Mouse (Mus musculus): ENCODE measurements at regions not wholly inside any gene's neighbourhood (a gene's known extent, or its start where the extent isn't known, plus 50 kb on each side); places are given as distances from the start of the nearest gene placed in this dataset.

DNA sequence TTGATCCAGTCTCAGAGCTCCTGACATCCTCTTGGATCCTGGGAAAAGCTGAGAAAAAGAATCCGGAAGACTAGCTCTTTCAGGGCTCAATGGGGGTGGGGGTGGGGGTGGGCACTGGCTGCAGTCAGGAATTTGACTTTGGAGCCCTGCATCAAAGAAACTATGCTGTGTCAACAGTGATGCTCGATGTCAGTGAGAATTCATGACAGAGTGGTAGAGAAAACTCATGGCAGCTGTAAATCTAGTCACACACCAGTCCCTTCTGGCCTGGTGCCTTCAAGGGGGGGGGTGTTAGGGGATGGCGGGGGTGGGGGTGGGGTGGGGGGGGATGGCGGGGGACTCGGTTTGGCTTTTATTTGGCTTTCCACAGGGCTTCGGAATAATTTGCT is 233.0 kb downstream of the 4933412E24Rik start:
- H3K36me3 ChIP-seq = no peaks in the 10 kb centered on the region
- H3K4me2 ChIP-seq (replicated peaks) = peak overlapping the region; percentile 47
- no peak overlapping the region for H3K9ac ChIP-seq (replicated peaks)
- no peaks in the 10 kb centered on the region for H3K9me3 ChIP-seq
- peak overlapping the region; percentile 20; the same call in 1 of the 2 replicates for H3K4me3 ChIP-seq
- no peak overlapping the region for H3K27ac ChIP-seq (replicated peaks)
- WGBS = 3% methylated on average over 6 of the region's 6 CpGs
- peaks cover 17% of the 10 kb centered on the region for H3K4me1 ChIP-seq
- H3K27me3 ChIP-seq = no peaks in the 10 kb centered on the region
- ATAC-seq (replicated peaks) = peak; percentile 63

DNA sequence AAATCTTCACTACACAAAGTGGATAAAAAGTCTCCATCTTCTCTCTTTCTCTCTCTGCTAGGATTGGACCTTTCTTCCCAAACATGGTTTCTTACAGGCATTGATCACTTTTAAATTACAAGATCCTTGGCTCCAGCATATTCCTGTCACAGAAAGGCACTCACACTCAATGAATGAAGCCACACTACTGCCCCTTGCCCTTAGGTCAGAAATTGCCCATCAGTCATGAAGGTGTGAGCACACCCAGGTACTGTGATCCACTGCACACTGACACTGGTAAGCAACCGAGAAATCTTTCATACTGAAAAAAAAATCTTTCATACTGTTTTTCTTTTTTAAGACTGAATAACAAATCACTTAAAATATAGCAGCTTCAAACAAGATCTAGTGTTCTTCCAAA is 235.9 kb downstream of the 4933412E24Rik start:
- H3K9me3 ChIP-seq = no peaks in the 10 kb centered on the region
- no peaks in the 10 kb centered on the region for H3K36me3 ChIP-seq
- no peak overlapping the region for H3K27ac ChIP-seq (replicated peaks)
- ATAC-seq (replicated peaks) = no peak
- no peaks in the 10 kb centered on the region for H3K27me3 ChIP-seq
- no peak overlapping the region for H3K4me2 ChIP-seq (replicated peaks)
- 94% methylated on average over 1 of the region's 1 CpGs for WGBS
- H3K4me3 ChIP-seq = no peak overlapping the region
- peaks cover 17% of the 10 kb centered on the region for H3K4me1 ChIP-seq
- H3K9ac ChIP-seq (replicated peaks) = no peak overlapping the region

DNA sequence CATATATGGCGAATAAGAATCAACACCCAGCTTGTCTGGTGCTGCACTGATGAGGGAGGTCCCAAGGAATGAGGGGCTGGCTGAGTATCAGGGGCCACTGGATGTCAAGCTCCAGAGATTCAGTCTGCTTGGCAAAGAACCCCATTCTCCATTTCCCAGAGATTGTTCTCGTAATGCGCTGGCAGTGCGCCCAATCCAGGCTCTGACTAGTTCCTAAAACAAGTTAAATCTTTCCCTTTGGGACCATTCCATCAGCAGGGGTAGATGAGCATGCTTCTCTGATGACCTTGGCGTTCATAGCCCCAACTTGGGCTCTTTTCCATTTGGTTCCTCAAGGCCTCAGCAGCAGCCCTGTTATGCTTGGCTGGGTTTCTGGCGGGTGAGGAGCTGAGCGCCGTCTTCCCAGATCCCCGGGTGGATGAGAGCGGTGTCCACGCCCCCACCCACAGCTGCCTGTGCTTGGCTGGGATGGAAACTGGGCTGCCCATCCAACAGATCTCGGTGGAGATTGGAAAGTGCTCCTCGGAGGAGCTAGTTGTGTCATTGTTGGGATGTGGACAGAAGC is 239.0 kb downstream of the 4933412E24Rik start:
- Histone ChIP-seq H3K4me2 (replicated peaks) (no peak overlapping the region), H3K27ac (replicated peaks) (no peak overlapping the region), H3K36me3 (no peaks in the 10 kb centered on the region), H3K9ac (replicated peaks) (no peak overlapping the region), H3K4me1 (no peaks in the 10 kb centered on the region), H3K27me3 (no peaks in the 10 kb centered on the region), H3K9me3 (no peaks in the 10 kb centered on the region), H3K4me3 (no peak overlapping the region)
- 79% methylated on average over 13 of the region's 13 CpGs for WGBS
- no peak for ATAC-seq (replicated peaks)

DNA sequence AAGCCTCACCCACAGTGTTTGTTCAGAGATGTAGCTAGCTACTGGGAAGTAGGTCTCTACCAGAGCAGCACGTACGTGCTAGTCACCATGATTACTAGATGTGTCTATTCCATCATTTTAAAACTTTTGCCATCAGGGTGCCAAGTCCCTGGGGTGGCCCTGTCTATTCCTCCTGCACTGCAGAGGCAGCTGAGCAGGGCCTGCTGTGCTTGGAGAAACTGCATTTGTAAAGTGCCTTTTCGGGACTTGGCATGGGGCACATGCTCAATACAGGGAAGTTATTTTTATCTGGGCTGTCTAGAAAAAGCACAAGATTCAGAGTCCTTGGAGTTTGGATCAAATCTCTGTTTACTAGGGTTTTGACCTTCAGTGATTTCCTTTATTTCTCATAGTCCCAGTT is 240.6 kb downstream of the 4933412E24Rik start:
- H3K27ac ChIP-seq (replicated peaks) = no peak overlapping the region
- H3K9ac ChIP-seq (replicated peaks) = no peak overlapping the region
- no peaks in the 10 kb centered on the region for H3K27me3 ChIP-seq
- no peaks in the 10 kb centered on the region for H3K4me1 ChIP-seq
- ATAC-seq (replicated peaks) = no peak
- 94% methylated on average over 3 of the region's 3 CpGs for WGBS
- H3K4me3 ChIP-seq = no peak overlapping the region
- H3K9me3 ChIP-seq = no peaks in the 10 kb centered on the region
- H3K4me2 ChIP-seq (replicated peaks) = no peak overlapping the region
- H3K36me3 ChIP-seq = no peaks in the 10 kb centered on the region

DNA sequence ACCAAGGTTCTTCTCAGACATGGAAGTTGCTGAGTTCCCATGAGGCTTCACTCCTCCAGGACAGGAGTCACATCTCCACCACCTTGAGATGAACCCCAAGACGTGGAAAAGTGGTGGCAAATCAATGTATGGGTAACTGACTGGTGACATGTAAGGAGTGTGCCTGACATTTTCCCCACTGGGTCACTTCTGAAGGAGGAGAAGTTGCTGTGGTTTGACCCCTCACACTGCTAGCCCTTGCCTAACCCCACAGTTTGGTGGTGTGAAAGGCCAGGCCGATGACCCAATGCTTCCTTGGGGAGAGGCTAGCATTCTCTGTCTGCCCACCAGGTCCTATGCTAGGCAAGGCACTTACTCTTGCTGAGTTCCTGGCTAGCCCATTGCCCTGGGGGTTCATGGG is 242.4 kb downstream of the 4933412E24Rik start:
- H3K36me3 ChIP-seq = no peaks in the 10 kb centered on the region
- H3K27me3 ChIP-seq = no peaks in the 10 kb centered on the region
- H3K4me1 ChIP-seq = no peaks in the 10 kb centered on the region
- H3K4me3 ChIP-seq = no peak overlapping the region
- H3K27ac ChIP-seq (replicated peaks) = no peak overlapping the region
- ATAC-seq (replicated peaks) = no peak
- peaks cover 4% of the 10 kb centered on the region; the same call in 1 of the 2 replicates for H3K9me3 ChIP-seq
- H3K9ac ChIP-seq (replicated peaks) = no peak overlapping the region
- 75% methylated on average over 2 of the region's 2 CpGs for WGBS
- H3K4me2 ChIP-seq (replicated peaks) = no peak overlapping the region

DNA sequence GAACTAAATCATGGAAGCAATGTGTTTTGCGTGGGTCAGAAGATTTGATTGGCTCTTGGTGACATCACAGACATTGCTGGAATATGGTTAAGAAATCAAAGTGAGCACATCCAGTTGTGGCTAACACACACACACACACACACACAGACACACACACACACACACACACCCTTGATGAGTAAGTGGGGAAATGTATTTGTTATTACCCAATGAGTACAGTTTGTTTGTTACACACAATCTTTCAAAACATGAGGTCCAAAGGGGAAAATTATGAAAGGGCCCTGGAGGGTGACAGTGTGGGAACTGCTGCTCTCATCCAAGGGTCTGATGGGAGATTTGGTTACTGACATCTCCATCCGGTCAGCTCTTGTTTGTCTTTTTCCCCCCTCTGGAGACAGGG is 243.8 kb downstream of the 4933412E24Rik start:
- WGBS = 92% methylated on average over 2 of the region's 2 CpGs
- H3K27me3 ChIP-seq = no peaks in the 10 kb centered on the region
- no peak for ATAC-seq (replicated peaks)

DNA sequence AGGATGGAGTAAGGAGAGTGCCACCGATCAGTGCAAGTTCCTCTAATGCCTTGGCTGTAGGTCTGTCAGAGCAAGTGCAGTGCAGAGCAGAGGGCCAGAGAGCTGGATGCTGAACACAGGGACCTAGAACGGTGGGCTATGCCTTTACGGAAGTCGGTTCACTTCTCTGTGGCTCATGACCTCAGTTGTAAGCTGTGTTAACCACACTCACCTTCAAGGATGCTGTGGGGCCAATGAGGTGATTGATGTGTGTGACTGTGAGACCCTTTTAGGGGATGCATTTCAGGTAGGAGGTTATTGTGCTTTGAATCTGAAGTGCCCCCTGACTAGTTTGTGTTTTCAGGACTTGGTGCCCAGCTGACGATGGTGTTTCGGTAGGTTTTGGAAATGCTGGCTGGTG is 254.4 kb downstream of the 4933412E24Rik start:
- H3K27ac ChIP-seq (replicated peaks) = no peak overlapping the region
- 94% methylated on average over 6 of the region's 6 CpGs for WGBS
- no peaks in the 10 kb centered on the region for H3K27me3 ChIP-seq
- H3K36me3 ChIP-seq = no peaks in the 10 kb centered on the region
- no peak overlapping the region for H3K9ac ChIP-seq (replicated peaks)
- H3K4me3 ChIP-seq = no peak overlapping the region
- no peaks in the 10 kb centered on the region for H3K9me3 ChIP-seq
- no peak for ATAC-seq (replicated peaks)
- no peaks in the 10 kb centered on the region for H3K4me1 ChIP-seq
- no peak overlapping the region for H3K4me2 ChIP-seq (replicated peaks)

More for the DNA sequence above, 243.8 kb downstream of the 4933412E24Rik start:
- H3K4me3 ChIP-seq = no peak overlapping the region
- peaks cover 4% of the 10 kb centered on the region; the same call in 1 of the 2 replicates for H3K9me3 ChIP-seq
- H3K36me3 ChIP-seq = no peaks in the 10 kb centered on the region
- no peak overlapping the region for H3K4me2 ChIP-seq (replicated peaks)
- H3K4me1 ChIP-seq = no peaks in the 10 kb centered on the region
- no peak overlapping the region for H3K9ac ChIP-seq (replicated peaks)
- H3K27ac ChIP-seq (replicated peaks) = no peak overlapping the region

DNA sequence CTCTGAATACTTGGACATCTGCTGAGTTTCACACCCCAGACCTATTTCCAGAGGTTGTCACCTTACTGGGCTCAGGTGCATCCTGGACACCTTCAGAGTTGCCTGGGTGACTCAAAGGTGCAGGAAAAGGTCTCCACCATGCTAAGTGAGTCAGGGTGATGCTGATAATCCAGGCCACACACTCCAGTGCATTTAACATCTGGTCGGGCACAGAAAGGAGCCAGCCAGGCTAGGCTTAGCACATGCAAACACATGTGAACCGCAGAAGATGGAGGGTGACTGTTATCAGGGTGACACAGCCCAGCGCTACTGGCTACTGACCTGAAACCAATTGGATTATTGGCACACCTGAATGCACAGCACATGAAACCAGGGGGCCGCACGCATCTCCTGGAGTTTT is 255.9 kb downstream of the 4933412E24Rik start:
- ATAC-seq (replicated peaks) = no peak
- no peaks in the 10 kb centered on the region for H3K4me1 ChIP-seq
- no peak overlapping the region for H3K4me3 ChIP-seq
- WGBS = 96% methylated on average over 5 of the region's 5 CpGs
- no peaks in the 10 kb centered on the region for H3K36me3 ChIP-seq
- no peaks in the 10 kb centered on the region for H3K27me3 ChIP-seq
- no peak overlapping the region for H3K4me2 ChIP-seq (replicated peaks)
- H3K27ac ChIP-seq (replicated peaks) = no peak overlapping the region
- H3K9me3 ChIP-seq = no peaks in the 10 kb centered on the region
- no peak overlapping the region for H3K9ac ChIP-seq (replicated peaks)

DNA sequence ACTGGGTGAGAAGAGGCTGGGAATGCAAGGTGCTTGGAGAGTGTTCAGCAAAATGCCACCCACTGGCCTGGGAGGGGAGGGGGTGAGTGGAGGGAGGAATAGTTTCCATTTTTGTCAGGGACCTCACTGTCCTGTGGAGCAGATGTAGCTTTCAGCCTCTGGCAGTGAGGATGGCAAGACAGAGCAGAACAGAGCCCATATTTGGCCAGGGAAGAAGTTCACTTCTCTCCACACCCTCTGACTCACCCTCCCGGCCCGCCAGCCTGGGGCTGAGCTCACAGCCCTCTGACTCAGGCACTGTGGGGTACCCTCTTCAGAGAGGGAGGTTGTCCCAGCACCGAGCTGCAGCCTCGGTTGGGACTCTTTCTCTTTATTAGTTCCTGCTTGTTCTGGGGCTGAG is 256.8 kb downstream of the 4933412E24Rik start:
- no peak overlapping the region for H3K9ac ChIP-seq (replicated peaks)
- H3K4me2 ChIP-seq (replicated peaks) = no peak overlapping the region
- WGBS = 47% methylated on average over 4 of the region's 4 CpGs
- no peak overlapping the region for H3K4me3 ChIP-seq
- H3K27ac ChIP-seq (replicated peaks) = no peak overlapping the region
- no peaks in the 10 kb centered on the region for H3K36me3 ChIP-seq
- no peaks in the 10 kb centered on the region for H3K27me3 ChIP-seq
- ATAC-seq (replicated peaks) = no peak
- no peaks in the 10 kb centered on the region; the same call in 1 of the 2 replicates for H3K4me1 ChIP-seq
- no peaks in the 10 kb centered on the region for H3K9me3 ChIP-seq

DNA sequence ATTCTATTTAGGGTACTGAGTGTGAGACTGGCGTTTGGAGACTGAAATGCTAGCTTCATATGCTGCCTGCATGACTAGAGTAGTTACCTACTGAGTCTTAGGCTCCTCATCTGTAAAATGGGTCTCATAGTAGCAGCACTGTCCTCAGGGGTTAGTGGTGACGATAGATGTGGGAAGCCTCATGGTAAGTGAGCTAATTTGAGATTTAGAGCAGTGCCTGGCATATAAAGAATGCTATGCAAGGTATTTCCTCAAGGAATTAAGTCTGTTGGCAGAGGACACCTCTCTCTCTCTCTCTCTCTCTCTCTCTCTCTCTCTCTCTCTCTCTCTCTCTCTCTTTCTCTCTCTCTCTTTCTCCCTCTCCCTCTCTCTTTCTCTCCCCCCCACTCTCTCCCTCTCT is 257.4 kb downstream of the 4933412E24Rik start:
- Histone ChIP-seq H3K27ac (replicated peaks) (no peak overlapping the region), H3K36me3 (no peaks in the 10 kb centered on the region), H3K4me3 (no peak overlapping the region), H3K4me2 (replicated peaks) (no peak overlapping the region), H3K4me1 (no peaks in the 10 kb centered on the region; the same call in 1 of the 2 replicates), H3K27me3 (no peaks in the 10 kb centered on the region), H3K9me3 (no peaks in the 10 kb centered on the region), H3K9ac (replicated peaks) (no peak overlapping the region)
- ATAC-seq (replicated peaks) = no peak
- 78% methylated on average over 2 of the region's 2 CpGs for WGBS

DNA sequence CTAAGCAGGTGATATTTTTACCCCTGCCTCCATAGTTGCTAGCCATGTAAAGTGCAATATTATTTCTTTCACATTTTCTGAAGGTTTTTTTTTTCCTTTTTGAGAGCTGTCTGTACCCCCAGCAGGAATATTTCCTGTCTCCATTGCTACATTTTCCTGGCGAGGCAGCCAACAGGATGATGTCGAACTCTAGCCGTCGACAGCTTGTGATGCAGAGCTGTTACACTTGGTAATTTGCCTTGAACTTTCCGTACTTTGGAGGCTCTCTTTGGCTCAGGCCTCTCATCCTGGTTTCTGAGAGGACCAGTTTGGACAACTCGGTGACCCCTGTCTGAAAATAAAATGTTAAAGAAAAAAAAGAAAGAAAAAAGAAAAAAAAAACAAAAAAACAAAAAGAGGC is 260.3 kb downstream of the 4933412E24Rik start:
- no peak for ATAC-seq (replicated peaks)
- Histone ChIP-seq H3K36me3 (no peaks in the 10 kb centered on the region), H3K27me3 (no peaks in the 10 kb centered on the region), H3K4me1 (no peaks in the 10 kb centered on the region; the same call in 1 of the 2 replicates), H3K9me3 (no peaks in the 10 kb centered on the region), H3K9ac (replicated peaks) (no peak overlapping the region), H3K27ac (replicated peaks) (no peak overlapping the region), H3K4me3 (no peak overlapping the region), H3K4me2 (replicated peaks) (no peak overlapping the region)
- WGBS = 58% methylated on average over 6 of the region's 6 CpGs

DNA sequence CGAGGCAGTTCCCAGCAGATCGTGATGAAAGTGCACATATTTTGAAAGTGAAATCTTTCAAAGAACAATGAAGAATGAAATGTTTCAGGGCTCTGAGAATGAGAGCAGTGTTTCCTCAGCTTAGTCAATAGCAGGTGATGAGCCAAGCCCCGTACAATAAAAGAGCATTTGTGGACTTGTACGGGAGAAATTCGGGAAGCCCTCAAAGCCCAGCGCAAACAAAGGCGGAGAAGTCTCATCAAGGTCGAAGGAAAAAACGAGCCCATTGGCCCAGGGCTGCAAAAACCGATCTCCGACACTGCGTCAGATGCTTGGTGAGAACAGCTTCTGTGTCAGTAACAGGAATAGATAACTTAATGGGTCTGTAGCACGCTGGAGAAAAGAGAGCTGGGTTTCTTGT is 261.5 kb downstream of the 4933412E24Rik start:
- 0 out of 2 replicates have a peak, but pooled peaks have one; percentile 23 for ATAC-seq (replicated peaks)
- H3K4me1 ChIP-seq = no peaks in the 10 kb centered on the region; the same call in 1 of the 2 replicates
- no peak overlapping the region for H3K9ac ChIP-seq (replicated peaks)
- H3K4me2 ChIP-seq (replicated peaks) = no peak overlapping the region; the same call in 1 of the 2 replicates
- 57% methylated on average over 13 of the region's 13 CpGs for whole genome bisulfite sequencing
- no peaks in the 10 kb centered on the region for H3K9me3 ChIP-seq
- H3K27me3 ChIP-seq = no peaks in the 10 kb centered on the region
- H3K4me3 ChIP-seq = no peak overlapping the region
- H3K27ac ChIP-seq (replicated peaks) = no peak overlapping the region
- H3K36me3 ChIP-seq = no peaks in the 10 kb centered on the region

DNA sequence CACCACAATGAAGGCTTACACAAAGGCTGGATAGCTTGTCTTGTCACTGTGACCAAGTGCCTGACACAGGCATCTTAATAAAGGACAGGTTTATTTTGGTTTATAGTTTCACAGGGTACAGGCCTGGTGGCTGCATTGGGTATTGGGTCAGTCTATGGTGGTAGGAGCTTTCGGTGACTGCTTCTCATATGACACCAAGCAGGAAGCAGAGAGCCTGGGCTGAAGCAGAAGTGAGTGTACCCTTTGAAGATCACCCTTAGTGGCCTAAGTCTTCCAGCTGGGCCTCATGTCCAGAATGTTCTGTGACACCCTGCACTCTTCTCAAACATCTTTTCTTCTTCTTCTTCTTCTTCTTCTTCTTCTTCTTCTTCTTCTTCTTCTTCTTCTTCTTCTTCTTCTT is 264.1 kb downstream of the 4933412E24Rik start:
- no peaks in the 10 kb centered on the region for H3K36me3 ChIP-seq
- no peaks in the 10 kb centered on the region for H3K27me3 ChIP-seq
- no peak overlapping the region for H3K4me2 ChIP-seq (replicated peaks)
- no peak overlapping the region for H3K27ac ChIP-seq (replicated peaks)
- no peak overlapping the region for H3K4me3 ChIP-seq
- 94% methylated on average over 1 of the region's 1 CpGs for WGBS
- no peaks in the 10 kb centered on the region; the same call in 1 of the 2 replicates for H3K4me1 ChIP-seq
- H3K9ac ChIP-seq (replicated peaks) = no peak overlapping the region
- H3K9me3 ChIP-seq = no peaks in the 10 kb centered on the region
- ATAC-seq (replicated peaks) = no peak
